Mouse (Mus musculus): ENCODE data around the gene Mt2.

DNA sequence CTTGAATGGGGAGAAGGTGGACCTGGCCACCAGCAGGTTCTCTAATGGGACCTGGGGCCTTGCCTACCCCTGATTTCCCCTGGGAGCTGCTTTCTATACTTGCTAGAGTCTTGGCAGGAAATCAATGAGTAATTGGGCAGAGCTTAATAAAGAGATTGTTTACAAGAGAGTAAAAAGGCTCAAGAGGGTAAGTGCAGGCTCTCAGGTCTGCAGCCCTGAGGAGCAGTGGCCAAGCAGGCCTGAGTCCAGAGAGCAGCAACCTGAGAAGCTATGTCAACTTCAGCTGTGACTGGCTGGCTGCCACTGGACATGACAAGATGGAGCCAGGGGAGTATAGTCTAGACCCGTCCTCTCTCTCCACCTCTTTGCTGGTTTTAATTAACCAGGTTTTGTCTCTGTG, 20.5 kb downstream of the Mt2 start:
- TF ChIP-seq CHD1 (IDR thresholded peaks at IDR 0.05; ENCODE audit: low read depth, low read length) (no peak), CTCF (conservative IDR thresholded peaks at IDR 0.05 in 1 of 2, IDR thresholded peaks at IDR 0.05 in 1 of 2; ENCODE audit: low read depth in 2 of 2, low read length in 2 of 2) (no peak)
